Mouse (Mus musculus): ENCODE measurements at regions not wholly inside any gene's neighbourhood (a gene's known extent, or its start where the extent isn't known, plus 50 kb on each side); places are given as distances from the start of the nearest gene placed in this dataset.

- TF ChIP-seq CTCF (IDR thresholded peaks at IDR 0.05; ENCODE audit: low read depth, low read length) (no peak), POLR2A (IDR thresholded peaks at IDR 0.05; ENCODE audit: borderline replicate concordance, low read depth, low read length) (no peak)
These were observed 231.1 kb downstream of the Med10 start for GRCm38 (mm10) chr13:70033249-70033648.
